Mouse (Mus musculus) kidney, embryonic 16.5 days (tissue): ENCODE results near the gene Anks1b. TPM values are rescaled to one million over a fixed set of nuclear protein-coding genes. Genes with fewer than 3 reads are reported as not detected.

Source experiments
- ATAC-seq: fragments of 200-750 bp; cut with Nextera tagmentation; 2 replicates; pipeline ENCODE4 v1.8.0; 2017; ENCODE audit warnings: moderate TSS enrichment; ENCODE audit not compliant: low FRiP score, low TSS enrichment
- H3K27ac ChIP-seq: fragments of 300-500 bp; sonication (generic); 2 replicates; pipeline ENCODE4 v1.5.1; 2014; ENCODE audit warnings: low read length
- H3K27me3 ChIP-seq: fragments of 300-500 bp; sonication (generic); 2 replicates; pipeline ENCODE4 v1.6.1; 2014; ENCODE audit warnings: low read length, control low read depth, mixed read lengths; ENCODE audit not compliant: insufficient read depth
- H3K36me3 ChIP-seq: fragments of 300-500 bp; sonication (generic); 2 replicates; pipeline ENCODE4 v1.6.1; 2014; ENCODE audit warnings: low read length, control low read depth, mixed read lengths; ENCODE audit not compliant: insufficient read depth
- H3K4me1 ChIP-seq: fragments of 300-500 bp; sonication (generic); 2 replicates; pipeline ENCODE4 v1.6.1; 2014; ENCODE audit warnings: low read length, control low read depth, mixed read lengths; ENCODE audit not compliant: insufficient read depth
- H3K4me2 ChIP-seq: fragments of 300-500 bp; sonication (generic); replicated peaks from 2 replicates; pipeline ENCODE4 v1.6.1; 2014; ENCODE audit warnings: low read depth, low read length
- H3K4me3 ChIP-seq: fragments of 300-500 bp; sonication (generic); 2 replicates; pipeline ENCODE4 v1.5.1; 2014; ENCODE audit warnings: mild to moderate bottlenecking, low read length
- H3K9ac ChIP-seq: fragments of 300-500 bp; sonication (generic); replicated peaks from 2 replicates; pipeline ENCODE4 v1.6.1; 2014; ENCODE audit warnings: low read length
- H3K9me3 ChIP-seq: fragments of 300-500 bp; sonication (generic); 2 replicates; pipeline ENCODE4 v1.6.1; 2016; ENCODE audit warnings: low read length, control low read depth
- WGBS: fragments of 180-500 bp; shearing (Covaris S2); extraction: QIAGEN DNeasy Blood & Tissue Kit; methylation state at CpG from one replicate; pipeline ENCODE4 v1.1.7; 2014; 5-methylcytosine and 5-hydroxymethylcytosine counted together
- polyA plus RNA-seq: library from polyadenylated mRNA; unstranded; fragments of >200 nt; fragmentation: Nextera tagmentation; extraction: Ambion mirVana; gene quantifications from 2 replicates; pipeline ENCODE4 v1.2.1, GENCODE M21; 2015

The Anks1b gene
- polyA plus RNA-seq, 1 experiment from 2014 or later: 2.2 TPM

DNA sequence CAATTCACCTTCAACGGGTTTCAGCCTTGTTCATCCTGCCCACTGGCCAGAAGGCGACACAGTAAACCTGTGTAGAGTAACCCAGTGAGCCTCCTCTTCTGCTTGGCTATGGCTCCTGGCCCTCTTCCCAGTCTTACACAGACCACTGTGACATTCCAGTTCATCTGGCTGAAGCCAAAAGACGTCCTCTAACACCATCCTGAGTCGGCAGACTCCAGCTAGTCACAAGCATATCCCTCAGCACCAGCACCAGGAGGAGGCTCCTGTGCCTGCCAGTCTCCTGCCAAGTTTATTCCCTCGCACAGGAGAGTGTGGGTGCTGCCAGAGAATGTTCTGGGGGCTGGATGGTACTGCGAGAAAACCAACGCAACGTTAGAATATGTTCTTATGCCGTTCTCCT lies 879.8 kb downstream of the Anks1b start:
- no peak overlapping the region for H3K9ac ChIP-seq
- H3K4me1 ChIP-seq: no peaks in the 10 kb centered on the region
- no peak for ATAC-seq
- 74% methylated on average over 9 of the region's 9 CpGs for WGBS
- H3K36me3 ChIP-seq: no peaks in the 10 kb centered on the region
- no peak overlapping the region for H3K4me3 ChIP-seq
- H3K4me2 ChIP-seq: no peak overlapping the region
- H3K27ac ChIP-seq: no peak overlapping the region
- no peaks in the 10 kb centered on the region for H3K9me3 ChIP-seq
- no peaks in the 10 kb centered on the region for H3K27me3 ChIP-seq

DNA sequence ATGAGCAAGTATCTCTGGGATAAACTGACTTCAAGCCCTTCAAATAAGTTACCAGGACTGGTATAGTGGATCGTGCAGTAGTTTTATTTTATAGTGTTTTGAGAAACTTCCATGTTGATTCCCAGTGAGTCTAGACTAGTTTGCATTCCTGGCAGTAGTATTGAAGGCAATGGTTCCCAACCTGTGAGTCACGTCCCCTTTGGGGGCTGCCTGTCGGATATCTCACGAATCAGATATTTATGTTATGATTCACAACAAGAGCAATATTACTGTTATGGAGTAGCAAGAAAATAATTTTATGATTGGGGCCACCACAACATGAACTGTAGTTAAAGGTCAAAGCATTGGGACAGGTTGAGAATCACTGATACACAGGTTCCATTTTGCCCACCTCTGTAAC lies 884.5 kb downstream of the Anks1b start:
- ATAC-seq: no peak
- Histone ChIP-seq H3K27ac (no peak overlapping the region), H3K4me2 (no peak overlapping the region), H3K36me3 (no peaks in the 10 kb centered on the region), H3K4me1 (no peaks in the 10 kb centered on the region), H3K27me3 (no peaks in the 10 kb centered on the region), H3K4me3 (no peak overlapping the region), H3K9ac (no peak overlapping the region), H3K9me3 (no peaks in the 10 kb centered on the region)
- 86% methylated on average over 4 of the region's 4 CpGs for WGBS

DNA sequence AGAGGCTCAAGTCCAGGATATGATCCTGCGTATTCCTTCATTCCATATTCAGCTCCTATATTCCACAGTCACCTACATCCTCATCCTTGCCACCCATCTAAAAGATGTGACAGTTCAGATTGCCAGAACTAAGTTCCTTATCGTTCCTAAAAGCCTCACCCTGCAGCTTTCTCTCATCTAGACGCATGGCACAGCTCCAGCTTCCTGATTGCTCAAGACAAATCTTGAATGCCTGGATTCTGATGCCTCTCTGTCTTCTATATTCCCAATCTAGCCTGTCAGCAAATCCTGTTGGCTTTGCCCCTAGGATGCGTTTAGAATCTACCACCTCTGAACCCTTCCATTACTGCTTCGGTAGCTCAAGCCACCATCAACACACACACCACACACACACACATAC lies 886.6 kb downstream of the Anks1b start:
- H3K4me2 ChIP-seq: no peak overlapping the region
- no peak overlapping the region for H3K9ac ChIP-seq
- H3K9me3 ChIP-seq: no peaks in the 10 kb centered on the region
- no peaks in the 10 kb centered on the region for H3K27me3 ChIP-seq
- H3K4me1 ChIP-seq: no peaks in the 10 kb centered on the region
- ATAC-seq: no peak
- 89% methylated on average over 5 of the region's 5 CpGs for WGBS
- no peaks in the 10 kb centered on the region for H3K36me3 ChIP-seq
- no peak overlapping the region for H3K4me3 ChIP-seq
- H3K27ac ChIP-seq: no peak overlapping the region

DNA sequence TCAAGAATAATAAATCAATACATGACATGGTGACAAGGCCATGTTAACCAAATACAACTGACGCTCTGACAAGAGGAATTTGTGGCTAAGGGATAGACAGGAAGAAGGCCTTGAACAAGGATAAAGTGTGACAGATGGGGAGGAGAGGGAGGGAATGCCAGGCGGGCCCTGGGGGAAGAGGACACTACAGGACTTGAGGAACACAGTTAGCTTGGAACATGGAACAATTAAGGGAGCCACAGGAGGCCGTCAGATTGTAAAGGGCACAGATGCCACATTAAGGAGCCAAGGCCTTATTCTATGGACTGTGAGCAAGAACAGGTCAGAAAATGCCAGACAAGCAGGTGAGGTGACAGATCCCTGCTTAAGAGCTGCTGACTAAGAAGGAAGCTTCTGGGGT lies 893.0 kb downstream of the Anks1b start:
- no peak overlapping the region for H3K9ac ChIP-seq
- H3K4me1 ChIP-seq: no peaks in the 10 kb centered on the region
- H3K4me3 ChIP-seq: no peak overlapping the region
- ATAC-seq: no peak
- no peaks in the 10 kb centered on the region for H3K36me3 ChIP-seq
- WGBS: 52% methylated on average over 3 of the region's 3 CpGs
- H3K27ac ChIP-seq: no peak overlapping the region
- H3K4me2 ChIP-seq: no peak overlapping the region
- no peaks in the 10 kb centered on the region for H3K9me3 ChIP-seq
- no peaks in the 10 kb centered on the region for H3K27me3 ChIP-seq

DNA sequence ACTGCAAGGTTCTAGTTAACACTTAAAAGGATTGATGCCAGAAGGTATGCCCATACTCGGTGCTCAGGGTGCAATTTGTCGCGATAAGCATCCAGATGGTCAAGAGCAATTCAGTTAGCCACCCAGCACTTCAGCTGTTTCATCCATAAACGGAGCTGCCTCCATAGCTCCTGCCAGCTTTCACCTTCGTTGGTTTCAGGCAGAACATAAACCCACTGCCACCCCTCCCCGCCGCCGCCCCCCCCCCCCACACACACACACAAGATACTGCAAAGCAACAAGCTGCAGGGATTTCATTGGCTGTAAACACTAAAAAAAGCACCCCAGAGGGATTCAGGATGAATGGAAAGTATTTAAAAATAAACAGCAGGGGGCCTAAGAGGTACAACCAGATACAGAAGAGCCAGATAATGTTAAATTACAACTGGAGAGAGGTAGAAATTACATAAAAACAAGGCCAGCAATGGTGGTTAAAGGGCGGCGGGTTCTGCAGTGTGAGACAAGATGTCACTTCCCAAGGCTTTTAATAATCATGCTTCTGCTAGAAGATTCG lies 897.2 kb downstream of the Anks1b start:
- Histone ChIP-seq H3K4me1 (no peaks in the 10 kb centered on the region), H3K27ac (no peak overlapping the region), H3K4me3 (no peak overlapping the region), H3K36me3 (no peaks in the 10 kb centered on the region), H3K9ac (no peak overlapping the region), H3K9me3 (no peaks in the 10 kb centered on the region), H3K4me2 (no peak overlapping the region), H3K27me3 (no peaks in the 10 kb centered on the region)
- ATAC-seq: no peak
- 29% methylated on average over 11 of the region's 11 CpGs for WGBS

DNA sequence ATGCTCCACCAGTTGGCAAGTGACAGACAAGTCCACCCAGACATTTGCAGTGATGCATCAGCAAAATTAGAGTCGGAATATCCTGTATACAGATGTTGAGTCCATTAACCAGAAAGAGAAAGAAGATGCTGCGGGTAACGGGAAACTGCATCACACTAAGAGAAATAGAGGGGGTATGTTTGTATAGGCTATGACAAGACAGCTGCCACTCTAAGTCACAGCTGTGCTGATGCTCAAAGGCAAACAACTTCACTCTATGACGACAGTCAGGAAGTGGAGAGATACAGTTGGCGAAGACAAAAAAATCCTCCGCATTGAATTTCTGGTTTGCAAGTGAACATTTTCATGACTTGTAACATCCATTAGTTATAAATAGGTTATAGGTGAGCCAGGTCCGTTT lies 897.7 kb downstream of the Anks1b start:
- H3K4me1 ChIP-seq: no peaks in the 10 kb centered on the region
- H3K27me3 ChIP-seq: no peaks in the 10 kb centered on the region
- 50% methylated on average over 7 of the region's 7 CpGs for WGBS
- ATAC-seq: no peak
- no peak overlapping the region for H3K9ac ChIP-seq
- no peak overlapping the region for H3K27ac ChIP-seq
- H3K4me3 ChIP-seq: no peak overlapping the region
- no peaks in the 10 kb centered on the region for H3K9me3 ChIP-seq
- no peaks in the 10 kb centered on the region for H3K36me3 ChIP-seq
- H3K4me2 ChIP-seq: no peak overlapping the region

DNA sequence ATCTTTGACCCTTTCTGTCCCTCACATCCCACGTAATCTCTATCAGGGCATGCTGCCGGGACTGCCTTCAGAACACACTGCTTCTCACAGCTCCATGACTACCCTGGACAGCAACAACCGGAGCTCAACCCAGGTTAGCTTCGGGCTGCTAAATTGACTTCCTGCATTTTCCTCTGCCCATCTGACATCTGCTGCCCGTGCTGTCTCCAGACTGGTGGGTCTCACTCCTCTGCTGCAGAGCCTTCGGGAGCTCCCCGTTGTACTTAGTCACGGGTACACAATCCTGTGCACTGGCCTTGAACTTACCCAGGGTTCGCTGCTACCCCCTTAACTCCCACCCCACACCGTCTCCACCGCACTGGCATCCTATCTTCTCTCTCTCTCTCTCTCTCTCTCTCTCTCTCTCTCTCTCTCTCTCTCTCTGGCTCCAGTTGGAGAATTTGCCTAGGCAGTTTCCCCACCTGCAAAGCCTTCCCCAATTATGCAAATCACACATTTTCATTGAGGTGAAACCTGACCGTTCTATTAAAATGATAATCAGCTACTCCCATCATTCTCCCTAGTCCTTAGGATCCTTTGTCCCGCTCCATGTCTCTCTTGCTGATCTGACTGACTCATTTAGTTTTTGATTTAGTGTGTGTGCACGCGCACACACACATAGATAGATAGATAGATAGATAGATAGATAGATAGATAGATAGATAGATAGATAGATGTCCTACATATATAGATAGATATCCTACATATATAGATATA lies 898.3 kb downstream of the Anks1b start:
- Histone ChIP-seq H3K4me2 (no peak overlapping the region), H3K9me3 (no peaks in the 10 kb centered on the region), H3K36me3 (no peaks in the 10 kb centered on the region), H3K27me3 (no peaks in the 10 kb centered on the region), H3K4me3 (no peak overlapping the region), H3K9ac (no peak overlapping the region), H3K4me1 (no peaks in the 10 kb centered on the region), H3K27ac (no peak overlapping the region)
- WGBS: 10% methylated on average over 15 of the region's 15 CpGs
- ATAC-seq: peak; percentile 78; the same call in 1 of the 2 replicates

DNA sequence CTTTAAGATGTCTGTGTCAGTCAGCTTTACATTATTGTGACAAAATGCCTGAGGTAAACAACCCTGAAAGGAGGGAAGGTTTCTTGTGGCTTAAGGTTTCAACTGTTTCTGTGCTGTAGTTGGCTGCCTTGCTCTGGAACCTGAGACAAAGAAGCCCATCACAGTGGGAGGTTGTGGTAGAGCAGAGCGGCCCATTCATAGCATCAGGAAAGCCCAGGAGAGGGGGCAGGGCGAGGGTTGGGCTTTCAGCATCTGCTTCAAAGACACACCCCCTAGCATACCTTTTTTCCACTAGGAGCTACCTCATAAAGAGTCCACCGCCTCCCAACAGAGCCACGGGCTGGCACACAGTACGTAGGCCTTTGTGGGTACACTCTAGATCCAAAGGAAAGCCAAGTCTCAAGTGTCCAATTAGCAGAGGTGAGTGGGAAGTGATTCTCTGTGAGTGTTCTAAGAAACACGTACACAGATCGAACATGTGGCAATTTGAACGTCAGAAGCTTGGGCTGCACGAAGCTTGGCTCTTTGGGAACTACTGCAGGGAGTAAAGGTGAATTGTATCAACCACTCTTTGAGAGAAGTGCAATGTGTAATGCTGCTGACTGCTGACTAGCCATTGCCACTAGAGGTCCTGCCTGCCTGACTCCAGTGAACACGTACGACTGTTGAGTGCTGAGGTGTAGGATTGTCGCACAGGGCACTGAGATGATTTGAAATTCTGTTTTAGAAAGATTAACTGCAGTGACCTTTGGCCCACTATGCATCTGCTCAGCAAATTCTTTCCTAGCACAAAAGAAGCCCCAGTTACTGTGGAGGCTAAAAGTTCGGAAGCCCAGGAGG lies 906.5 kb downstream of the Anks1b start:
- 64% methylated on average over 13 of the region's 13 CpGs for WGBS
- no peak overlapping the region for H3K27ac ChIP-seq
- no peaks in the 10 kb centered on the region for H3K9me3 ChIP-seq
- no peak overlapping the region for H3K4me3 ChIP-seq
- H3K36me3 ChIP-seq: no peaks in the 10 kb centered on the region
- ATAC-seq: no peak
- H3K27me3 ChIP-seq: no peaks in the 10 kb centered on the region
- no peak overlapping the region for H3K9ac ChIP-seq
- no peak overlapping the region for H3K4me2 ChIP-seq
- no peaks in the 10 kb centered on the region for H3K4me1 ChIP-seq

DNA sequence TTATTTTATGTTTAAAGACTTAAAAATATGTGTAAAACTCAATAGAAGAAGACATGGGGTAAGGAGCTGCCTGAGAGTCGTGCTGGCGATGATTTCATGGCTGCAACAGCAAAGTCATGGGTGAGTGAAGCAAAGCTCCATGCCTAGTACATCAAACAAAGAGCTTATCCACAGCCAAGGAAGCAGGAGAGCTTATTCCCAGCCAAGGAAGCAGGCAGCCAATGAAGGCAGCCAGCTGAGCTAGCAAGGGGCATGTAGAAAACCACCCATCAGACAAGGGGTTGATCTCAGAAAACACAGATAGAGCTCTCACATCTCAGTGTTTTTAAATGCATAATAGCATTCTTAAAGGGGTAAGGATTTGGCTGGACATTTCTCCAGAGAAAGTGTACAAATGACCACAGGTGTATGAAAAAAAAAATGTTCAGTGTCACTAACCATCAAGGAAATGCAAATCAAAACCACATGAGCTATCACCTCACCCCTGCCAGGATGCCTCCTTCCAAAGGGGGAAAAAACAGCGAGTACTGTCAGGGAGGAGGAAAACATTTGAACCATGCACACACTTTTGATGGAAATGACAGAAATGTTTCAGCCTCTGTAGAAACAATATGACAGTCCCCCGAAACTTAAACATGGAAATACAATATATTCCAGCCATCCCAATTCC lies 911.8 kb downstream of the Anks1b start:
- Histone ChIP-seq H3K4me2 (no peak overlapping the region), H3K4me1 (no peaks in the 10 kb centered on the region), H3K27ac (no peak overlapping the region), H3K9ac (no peak overlapping the region), H3K36me3 (no peaks in the 10 kb centered on the region), H3K4me3 (no peak overlapping the region), H3K9me3 (no peaks in the 10 kb centered on the region), H3K27me3 (no peaks in the 10 kb centered on the region)
- 75% methylated on average over 4 of the region's 4 CpGs for WGBS
- no peak for ATAC-seq
